Mouse (Mus musculus): Measurements from ENCODE around the gene Lsm4.
A peak's percentile ranks its signal among the peaks of the same experiment; 100 is the strongest.

Gene Lsm4

DNA sequence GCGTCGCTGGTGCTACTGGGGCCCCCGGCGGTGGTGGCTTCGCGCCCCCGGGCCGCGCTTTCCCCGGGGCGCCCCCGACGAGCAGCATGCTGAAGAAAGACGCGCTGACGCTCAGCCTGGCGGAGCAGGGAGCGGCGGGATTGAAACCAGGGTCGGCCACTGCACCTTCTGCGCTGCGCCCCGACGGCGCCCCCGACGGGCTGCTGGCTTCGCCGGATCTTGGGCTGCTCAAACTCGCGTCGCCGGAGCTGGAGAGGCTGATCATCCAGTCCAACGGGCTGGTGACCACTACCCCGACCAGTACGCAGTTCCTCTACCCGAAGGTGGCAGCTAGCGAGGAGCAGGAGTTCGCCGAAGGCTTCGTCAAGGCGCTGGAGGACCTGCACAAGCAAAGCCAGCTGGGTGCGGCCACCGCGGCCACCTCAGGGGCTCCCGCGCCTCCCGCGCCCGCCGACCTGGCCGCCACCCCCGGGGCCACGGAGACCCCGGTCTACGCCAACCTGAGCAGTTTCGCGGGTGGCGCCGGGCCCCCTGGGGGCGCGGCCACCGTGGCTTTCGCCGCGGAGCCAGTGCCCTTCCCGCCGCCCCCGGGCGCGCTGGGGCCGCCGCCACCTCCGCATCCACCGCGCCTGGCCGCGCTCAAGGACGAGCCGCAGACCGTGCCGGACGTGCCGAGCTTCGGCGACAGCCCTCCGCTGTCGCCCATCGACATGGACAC lies 26.2 kb downstream of the Lsm4 start:
- peak in 1 of 2 experiments; percentile 68 for DNase-seq (ENCODE audit: low read depth in 1 of 2, low spot score in 2 of 2)

DNA sequence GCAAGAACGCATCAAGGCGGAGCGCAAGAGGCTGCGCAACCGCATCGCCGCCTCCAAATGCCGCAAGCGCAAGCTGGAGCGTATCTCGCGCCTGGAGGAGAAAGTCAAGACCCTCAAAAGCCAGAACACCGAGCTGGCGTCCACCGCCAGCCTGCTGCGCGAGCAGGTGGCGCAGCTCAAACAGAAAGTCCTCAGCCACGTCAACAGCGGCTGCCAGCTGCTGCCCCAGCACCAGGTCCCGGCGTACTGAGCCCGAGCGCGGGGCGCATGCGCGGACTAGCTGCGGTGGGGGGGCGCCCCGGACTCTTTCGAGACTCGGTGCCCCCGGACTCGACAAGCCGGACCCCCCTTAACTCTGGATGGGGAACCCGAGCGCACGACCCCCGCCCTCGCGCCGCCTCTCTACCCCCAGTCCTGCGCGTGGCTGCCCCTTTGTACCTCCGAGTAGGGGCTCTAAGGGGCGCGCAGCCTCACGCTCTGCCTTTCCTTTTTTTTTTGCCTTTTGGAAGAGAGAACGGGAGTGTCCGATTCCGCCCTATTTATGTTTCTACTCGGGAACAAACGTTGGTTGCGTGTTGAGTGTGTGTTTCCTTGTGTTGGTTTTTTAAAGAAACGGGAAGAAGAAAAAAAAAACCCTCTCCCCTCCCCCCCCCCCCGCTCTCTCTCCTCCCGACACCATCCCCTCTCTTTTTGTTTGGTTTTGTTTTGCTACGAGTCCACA lies 26.9 kb downstream of the Lsm4 start:
- DNase-seq (ENCODE audit: low read depth in 1 of 2, low spot score in 2 of 2), result peak in 1 of 2 experiments; percentile 61

DNA sequence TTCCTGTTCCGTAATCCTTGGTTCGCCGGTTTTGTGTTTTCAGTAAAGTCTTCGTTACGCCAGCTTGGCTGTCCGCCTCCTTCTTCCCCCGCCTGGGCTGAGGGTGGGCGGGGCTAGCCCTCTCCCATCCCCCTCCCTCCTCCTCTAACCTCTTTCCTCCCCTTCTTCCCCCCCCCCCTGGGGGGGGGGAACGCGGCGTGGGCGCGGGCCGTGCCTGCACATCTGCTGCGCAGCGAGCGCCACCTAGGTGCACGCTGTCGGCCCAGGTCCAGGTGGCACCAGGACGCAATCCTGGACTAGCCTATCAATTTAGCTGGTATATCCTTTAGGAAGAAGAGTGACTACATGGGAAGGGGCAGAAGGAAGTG lies 27.5 kb downstream of the Lsm4 start:
- peak in 1 of 2 experiments; percentile 73 for DNase-seq (ENCODE audit: low read depth in 1 of 2, low spot score in 2 of 2)

DNA sequence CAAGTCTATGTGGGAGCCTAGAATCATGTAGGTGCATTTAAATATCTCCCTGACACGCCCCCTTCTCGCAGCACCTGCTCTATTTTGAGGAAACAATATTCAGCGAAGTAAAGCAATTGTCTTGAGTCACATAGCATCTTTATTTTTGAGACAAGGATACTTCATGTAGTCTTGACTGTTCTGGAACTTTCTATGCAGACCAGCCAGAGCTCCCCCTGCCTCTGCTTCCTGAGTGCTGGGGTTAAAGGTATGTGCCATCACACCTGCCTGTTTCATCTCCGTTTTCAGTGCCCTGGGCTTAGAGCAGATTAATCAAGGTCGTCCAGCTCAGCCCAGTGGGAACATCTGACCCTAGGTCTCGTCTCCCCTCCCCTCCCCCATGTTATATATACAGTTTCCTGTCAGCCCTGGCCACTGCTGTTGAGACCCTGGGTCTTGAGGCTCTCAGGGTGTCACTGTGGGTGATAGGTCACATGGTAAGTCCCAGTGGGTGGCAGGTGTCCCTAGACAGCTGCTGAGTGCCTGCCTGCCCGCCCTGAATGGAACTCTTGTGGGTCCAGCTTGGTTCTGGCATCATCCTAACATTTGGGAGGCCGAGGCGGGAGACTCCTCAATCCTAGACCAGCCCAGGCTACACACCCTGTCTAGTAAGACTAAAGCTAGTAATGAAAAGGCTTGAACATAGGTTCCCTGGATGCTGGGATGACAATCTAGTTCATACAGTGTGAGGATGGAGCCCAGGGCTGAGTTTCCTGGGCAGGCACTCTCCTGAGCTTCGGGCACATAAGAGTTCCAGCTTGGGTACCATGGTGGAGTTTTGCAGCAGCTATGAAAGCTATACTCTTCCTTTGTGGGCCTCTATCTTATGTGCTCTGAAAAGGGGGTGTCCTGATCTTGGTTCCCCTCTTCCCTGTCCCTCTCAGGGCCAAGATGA lies 28.3 kb downstream of the Lsm4 start:
- no peak for DNase-seq (ENCODE audit: low read depth in 1 of 2, low spot score in 2 of 2)

DNA sequence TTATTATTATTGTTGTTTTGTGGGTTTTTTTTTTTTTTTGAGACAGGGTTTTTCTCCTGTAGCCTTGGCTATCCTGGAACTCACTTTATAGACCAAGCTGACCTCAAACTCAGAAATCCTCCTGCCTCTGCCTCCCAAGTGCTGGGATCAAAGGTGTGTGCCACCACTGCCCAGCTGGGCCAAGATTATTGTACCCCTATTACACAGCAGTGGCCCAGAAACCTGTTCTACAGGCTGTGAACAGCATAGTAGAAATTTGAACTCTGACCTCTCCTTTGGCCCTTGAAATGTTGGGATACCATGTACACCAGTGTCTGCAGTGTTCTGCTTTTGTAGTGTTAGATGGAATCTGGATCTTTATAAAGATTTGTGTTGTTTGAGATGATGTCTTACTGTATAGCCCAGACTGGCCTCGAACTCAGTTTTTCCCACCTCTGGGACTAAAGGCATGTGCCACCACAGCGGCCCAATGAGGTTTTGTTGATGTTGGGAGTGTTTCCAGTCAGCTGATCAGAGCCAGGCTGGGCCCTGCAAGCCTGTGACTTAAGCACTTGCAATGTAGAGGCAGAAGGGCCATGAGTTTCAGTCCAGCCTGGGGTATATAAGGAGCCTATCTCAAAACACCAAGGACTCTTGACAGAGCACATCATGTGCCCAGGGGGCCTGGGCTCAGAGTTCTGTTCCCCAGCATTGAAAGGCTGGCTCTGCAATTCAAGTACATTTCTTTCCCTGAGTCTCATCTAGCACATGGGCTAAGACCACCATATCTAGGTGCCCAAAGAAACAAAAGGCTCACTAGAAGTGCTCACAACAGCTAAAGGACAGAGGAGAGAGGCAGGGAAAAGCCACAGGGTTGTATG lies 29.2 kb downstream of the Lsm4 start:
- DNase-seq (ENCODE audit: low read depth in 1 of 2, low spot score in 2 of 2), result no peak

DNA sequence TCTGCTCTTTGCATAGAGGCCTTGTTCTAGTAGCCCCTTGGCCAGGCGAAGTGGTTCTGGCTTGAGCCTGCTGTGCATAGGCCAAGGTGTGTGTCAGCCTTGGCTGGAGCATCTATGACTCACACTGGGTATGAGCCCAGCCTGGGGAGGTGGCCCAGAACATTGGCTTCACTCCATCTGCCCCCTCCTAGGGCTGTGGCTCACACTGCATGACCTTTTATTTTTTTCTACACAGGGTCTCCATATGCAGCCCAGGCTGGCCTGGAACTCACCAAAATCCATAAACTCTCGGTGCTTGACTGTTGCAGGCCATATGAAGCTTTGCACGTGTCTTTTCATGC lies 29.8 kb downstream of the Lsm4 start:
- DNase-seq (ENCODE audit: low read depth in 1 of 2, low spot score in 2 of 2), result no peak

DNA sequence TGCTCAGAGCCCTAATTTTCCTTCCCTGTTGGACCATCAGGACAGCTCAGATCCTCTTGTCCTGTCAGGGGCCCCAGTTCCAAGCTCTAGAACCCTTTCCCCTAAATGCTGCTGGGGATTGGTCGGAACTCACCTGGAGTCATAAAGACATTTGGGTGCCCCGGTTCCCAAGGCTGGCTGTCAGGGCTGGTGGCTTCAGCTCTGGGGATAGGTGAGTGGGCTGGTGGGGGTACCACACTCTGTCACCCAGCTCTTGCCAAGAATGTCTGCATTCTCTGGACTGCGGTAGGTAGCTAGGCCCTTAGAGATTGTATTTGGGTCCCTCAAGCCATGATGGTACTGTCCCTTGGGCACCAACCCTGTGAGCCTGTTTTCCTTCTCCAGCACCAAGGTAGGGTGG lies 30.2 kb downstream of the Lsm4 start, which contains the start of gene Iqcn:
Iqcn (plus strand) TSS at position 171 of the 400 bp plus-strand sequence.
- DNase-seq (ENCODE audit: low read depth in 1 of 2, low spot score in 2 of 2), result no peak

DNA sequence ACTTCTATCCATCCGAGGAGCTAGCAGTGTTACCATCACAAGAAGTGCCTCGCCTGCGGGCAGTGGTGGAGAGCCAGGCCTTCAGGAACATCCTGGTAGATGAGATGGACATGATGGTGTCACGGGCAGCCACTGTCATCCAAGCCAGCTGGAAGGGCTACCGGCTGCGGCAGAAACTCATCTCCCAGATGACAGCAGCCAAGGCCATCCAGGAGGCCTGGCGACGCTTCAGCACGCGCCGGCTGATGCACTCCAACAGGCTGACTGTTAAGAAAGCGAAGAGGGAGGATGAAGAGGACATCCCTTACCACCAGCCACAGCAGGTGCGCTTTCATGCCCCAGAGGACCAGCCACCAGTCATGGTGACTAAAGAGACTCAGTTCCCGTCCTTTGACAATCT lies 35.2 kb downstream of the Lsm4 start:
- DNase-seq (ENCODE audit: low read depth in 1 of 2, low spot score in 2 of 2), result no peak

DNA sequence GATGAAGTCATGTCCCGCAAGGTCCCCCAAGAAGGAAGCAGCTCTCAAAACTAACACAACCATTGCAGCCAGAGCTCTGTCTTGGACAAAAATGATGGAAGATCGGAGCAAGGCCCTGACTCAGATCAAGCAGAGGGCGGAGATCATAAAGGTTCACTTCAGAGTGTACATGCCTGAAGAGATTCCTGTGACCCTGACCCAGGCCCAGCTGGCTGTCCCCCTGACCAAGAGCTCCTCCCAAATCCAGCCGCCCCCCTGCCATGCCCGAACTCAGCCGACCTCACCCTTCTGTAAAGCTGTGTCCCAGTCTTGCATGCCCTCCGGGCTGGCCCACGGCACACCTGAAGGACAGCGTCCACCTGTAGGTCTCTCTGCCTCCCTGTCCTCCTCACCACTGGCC lies 36.7 kb downstream of the Lsm4 start:
- no peak for DNase-seq (ENCODE audit: low read depth in 1 of 2, low spot score in 2 of 2)

DNA sequence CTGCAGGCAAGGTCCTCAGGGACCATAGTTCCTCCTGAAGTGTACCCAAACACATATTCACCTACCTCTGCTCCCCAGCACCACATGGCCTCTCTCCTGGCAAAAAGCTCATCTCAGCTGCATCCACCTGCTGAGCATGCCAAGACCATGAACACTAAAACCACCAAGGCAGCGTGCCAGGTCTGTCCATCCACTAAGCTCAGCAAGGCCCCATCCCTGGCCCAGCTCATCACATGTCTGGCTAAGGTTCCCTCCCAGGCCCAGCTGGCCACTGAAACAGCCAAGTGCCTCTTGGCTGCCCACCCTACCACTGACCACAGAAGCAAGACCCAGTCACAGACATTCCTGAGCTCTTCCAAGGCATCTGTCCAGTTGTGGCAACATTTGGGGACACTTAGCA lies 37.2 kb downstream of the Lsm4 start:
- no peak for DNase-seq (ENCODE audit: low read depth in 1 of 2, low spot score in 2 of 2)

DNA sequence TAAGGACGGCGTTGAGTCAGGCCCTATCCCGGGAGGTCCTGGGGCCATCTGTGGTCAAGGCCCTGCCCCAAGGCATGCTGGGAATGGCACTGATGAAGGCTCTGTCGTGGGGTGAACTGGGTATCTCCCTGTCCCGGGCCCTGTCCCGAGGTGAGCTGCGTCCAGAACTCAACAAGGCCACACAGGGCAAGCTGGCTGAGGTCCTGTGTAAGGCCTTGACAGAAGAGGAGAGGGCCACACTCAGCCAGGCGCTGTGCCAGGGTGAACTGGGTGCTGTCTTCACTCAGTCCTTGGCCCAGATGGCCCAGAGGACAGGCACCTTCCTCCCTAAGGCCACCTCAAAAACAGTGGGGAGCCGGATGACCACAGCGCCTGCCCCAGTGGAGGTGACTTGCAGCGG lies 38.0 kb downstream of the Lsm4 start:
- DNase-seq (ENCODE audit: low read depth in 1 of 2, low spot score in 2 of 2), result no peak

DNA sequence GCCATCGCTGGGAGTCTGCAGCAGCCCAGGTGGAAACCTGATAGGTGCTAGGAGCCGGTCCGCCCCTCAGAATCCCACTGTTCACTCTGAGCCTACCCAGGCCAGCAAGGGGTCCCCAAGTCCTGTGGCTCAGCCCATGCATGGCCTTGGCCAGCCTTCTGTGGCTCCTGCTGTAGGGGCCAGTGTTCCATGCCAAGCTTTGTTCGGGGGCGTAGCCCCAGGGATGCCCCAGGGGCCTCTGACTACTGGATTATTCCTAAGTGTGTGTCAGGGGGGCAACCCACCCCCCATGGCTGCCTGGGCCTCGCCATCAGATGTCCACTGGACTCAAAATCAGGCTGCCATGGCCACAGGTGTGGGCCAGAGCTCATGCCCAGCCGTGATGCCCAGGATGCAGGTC lies 40.9 kb downstream of the Lsm4 start:
- no peak for DNase-seq (ENCODE audit: low read depth in 1 of 2, low spot score in 2 of 2)

DNA sequence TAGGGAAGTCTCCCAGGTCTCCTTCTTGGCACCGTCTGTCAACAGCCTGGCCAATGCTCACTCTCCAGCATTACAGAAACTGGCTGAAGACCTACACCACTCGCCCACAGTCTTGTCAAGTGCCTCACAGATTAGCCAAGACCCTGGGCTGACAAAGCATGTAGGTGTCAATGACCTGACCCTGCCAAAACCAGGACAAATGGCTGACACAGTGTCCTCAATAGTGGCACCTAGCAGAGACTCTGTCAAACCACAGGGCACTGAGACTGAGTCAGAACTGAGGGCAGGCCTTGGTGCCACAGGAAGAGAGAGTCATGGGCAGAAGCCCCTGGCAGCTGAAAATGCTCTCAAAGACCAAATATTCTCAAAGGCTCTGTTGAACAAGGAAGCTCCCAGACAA lies 42.0 kb downstream of the Lsm4 start:
- DNase-seq (ENCODE audit: low read depth in 1 of 2, low spot score in 2 of 2), result no peak

DNA sequence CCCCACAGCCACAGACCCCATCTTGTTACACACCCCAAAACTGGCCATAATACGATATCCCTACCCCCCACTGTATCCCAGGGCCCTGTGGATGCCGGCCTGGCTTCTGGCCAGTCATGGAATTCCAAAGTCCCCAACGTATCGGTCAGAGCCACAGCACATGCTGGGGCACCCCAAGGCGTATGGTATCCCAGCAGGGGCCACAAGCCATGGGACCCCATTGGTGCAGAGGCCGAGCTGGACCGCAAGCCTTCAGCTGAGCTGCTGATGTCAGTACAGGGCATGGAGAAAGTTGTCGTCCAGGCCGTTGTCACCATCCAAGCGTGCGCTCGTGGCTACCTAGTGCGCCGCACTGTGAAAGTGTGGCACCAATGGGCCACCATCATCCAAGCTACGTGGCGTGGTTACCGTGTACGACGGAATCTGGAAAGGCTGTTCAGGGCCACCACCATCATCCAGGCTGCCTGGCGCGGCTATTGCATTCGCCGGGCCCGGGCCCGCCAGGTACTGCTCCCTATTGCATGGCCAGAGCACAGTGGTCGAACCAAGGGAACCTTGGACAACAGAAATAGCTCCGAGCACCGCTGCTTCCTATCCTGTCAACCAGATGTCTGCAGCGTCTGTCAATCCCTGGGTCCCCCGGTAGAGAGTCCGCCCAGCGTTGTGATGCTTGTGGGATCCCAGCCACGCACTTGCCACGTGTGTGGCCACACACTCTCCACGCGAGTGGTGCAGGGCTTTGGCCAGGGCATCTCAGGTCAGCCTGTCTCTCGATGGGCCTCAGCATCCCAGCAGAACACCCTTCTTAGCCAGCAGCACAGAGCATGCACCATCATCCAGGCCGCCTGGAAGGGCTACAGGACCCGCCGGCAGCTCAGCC lies 43.7 kb downstream of the Lsm4 start:
- no peak for DNase-seq (ENCODE audit: low read depth in 1 of 2, low spot score in 2 of 2)

DNA sequence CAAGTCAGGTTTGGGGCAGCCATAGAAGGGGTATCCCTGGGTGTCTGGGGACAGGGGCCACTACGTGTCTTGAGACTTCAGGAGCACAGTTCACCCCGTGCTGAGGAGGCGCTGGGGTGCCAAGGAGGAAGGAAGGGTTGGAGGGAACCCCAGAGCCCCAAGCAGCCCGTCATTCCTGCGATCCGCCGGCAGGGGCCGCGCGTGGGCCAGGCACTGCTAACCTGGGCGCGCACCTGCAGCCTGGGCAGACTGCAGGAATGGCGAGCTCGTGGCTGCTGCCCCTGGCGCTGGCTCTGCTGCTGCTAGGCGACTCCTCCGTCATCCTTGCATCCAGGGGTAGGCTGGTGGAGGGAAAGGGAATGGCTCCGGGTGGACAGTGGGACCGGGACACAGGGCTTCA lies 45.2 kb downstream of the Lsm4 start, which contains the start of gene Gm3336:
Gm3336 (plus strand) TSS at position 247 of the 400 bp plus-strand sequence.
- no peak for DNase-seq (ENCODE audit: low read depth in 1 of 2, low spot score in 2 of 2)

DNA sequence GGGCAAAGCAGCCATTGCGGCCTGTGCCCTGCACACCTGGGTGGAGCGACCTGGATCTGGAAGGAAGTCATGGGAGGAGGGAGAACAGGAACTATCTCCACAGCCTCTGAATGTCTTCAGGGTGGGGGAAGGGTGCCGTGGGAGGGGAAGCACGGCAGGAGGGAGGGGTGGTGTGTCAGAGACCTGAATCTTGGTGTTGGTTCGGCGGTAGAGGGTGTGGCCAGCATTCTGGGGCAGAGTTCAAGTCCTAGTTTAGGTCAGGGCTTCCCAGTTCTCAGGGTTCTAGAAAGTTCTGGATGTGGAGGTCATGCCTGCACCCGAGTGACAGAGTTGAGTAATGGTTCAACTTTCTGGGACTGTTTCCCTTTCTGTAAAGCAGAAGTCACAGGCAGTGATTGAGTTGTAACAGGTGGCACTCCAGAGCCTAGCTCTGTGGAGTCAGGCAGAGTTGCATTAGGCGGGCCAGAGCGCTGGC lies 46.8 kb downstream of the Lsm4 start:
- peak in 1 of 2 experiments; percentile 65 for DNase-seq (ENCODE audit: low read depth in 1 of 2, low spot score in 2 of 2)

DNA sequence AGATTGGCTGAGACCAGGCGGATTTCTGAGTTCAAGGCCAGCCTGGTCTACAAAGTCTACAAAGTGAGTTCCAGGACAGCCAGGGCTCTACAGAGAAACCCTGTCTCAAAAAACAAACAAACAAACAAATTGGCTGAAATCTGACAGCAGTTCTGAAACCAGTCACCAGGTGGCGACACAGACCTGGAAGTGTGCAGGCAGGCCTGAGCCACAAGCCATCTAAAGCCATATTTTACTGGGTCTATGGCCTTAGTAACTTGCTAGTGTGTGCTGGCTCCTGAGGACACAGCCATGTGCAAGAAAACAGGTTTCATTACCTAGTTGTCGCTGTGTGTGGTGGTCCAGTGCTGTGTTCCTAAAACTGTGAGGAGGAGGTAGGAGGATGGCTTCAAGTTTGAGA lies 47.7 kb downstream of the Lsm4 start:
- DNase-seq (ENCODE audit: low read depth in 1 of 2, low spot score in 2 of 2), result peak in 1 of 2 experiments; percentile 79

DNA sequence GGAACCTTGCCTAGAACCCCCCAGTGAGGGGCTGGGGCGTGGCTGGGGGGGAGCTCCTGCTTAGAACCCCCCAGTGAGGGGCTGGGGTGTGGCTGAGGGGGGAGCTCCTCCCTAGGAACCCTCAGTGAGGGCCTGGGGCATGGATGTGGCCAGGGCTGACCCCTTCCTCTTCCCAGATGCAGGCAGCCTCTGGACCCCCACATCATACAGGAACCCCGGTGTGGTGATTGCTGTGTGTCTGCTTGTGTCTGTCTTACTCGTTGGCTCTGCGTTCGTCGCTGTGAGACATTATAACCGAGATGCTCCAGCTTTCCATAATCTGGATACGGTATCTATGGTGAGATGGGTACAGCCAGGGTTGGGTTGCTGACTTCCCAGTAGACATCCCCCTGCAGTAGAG lies 48.6 kb downstream of the Lsm4 start:
- DNase-seq (ENCODE audit: low read depth in 1 of 2, low spot score in 2 of 2), result no peak

DNA sequence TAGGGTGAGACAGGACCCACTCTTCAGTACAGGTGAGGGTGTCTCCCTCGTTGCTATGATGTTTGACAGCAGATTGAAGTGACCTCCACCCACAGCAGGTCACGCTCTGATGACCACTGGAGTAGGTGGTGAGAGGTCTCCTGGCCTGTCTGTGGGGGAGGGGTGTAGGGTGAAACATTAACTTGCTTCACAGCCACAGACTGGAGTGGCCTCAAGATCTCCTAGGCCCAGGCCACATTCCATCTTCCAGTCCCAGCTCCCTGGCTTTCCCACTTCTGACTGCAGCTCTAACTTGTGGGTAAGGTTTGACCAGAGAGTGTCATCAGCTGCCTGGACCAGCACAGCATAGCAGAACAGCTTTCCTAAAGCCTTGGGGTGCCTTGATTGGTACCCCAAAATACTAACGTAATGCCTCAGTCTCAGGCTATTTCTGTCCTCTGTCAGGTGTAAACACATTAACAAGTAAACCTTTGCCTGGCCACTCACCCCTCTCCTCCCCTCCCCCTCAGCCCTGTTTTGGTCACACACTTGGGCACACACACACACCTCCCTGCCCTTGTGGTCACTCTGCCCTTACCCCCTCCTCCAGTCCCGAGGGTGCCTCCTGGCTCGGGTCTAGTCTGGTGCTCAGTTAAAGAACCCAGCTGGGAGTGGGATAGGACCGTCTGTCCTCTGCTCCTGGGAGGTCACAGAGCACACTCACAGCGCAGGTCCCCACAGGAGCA lies 50.6 kb downstream of the Lsm4 start, which contains the start of gene Pde4c:
Pde4c (plus strand) TSS at position 235 of the 725 bp plus-strand sequence.
- no peak for DNase-seq (ENCODE audit: low read depth in 1 of 2, low spot score in 2 of 2)
